In genomic region chr17:75598652-75599051, GRCm38 (mm10) we compare ENCODE assay signal across 17 mouse cellular contexts.
"Had no signal": no experiment of that assay in that cellular context is flagged by ENCODE, and none has a peak within 500 bp of the region (broad histone marks: within the 10 kb centered on the region; RNA-seq: fewer than 3 reads in every experiment).

No protein-coding gene starts in this region.

- H3K4me1 ChIP-seq: lung, embryonic 15.5 days; megakaryocyte, embryonic 14.5 days; midbrain, embryonic 15.5 days; stomach, embryonic 15.5 days had no signal

- DNase-seq: lung, adult 2 months; lung, postnatal 14 days; lung, postnatal 36 days; right cerebral cortex, postnatal 14 days; thymus, adult 2 months; thymus, postnatal 25 days; thymus, postnatal 4 days had no signal

- H3K27me3 ChIP-seq: lung, embryonic 15.5 days; megakaryocyte, embryonic 14.5 days; midbrain, embryonic 13.5 days; midbrain, embryonic 15.5 days; neural tube, embryonic 12.5 days; stomach, embryonic 15.5 days had no signal

- H3K9me3 ChIP-seq: lung, embryonic 15.5 days; midbrain, embryonic 13.5 days; midbrain, embryonic 15.5 days; neural tube, embryonic 12.5 days; stomach, embryonic 15.5 days had no signal

- H3K36me3 ChIP-seq: lung, embryonic 15.5 days; midbrain, embryonic 13.5 days; midbrain, embryonic 15.5 days; neural tube, embryonic 12.5 days; stomach, embryonic 15.5 days had no signal

- H3K27ac ChIP-seq: lung, embryonic 15.5 days; macrophage; midbrain, embryonic 13.5 days; midbrain, embryonic 15.5 days; neural tube, embryonic 12.5 days; stomach, embryonic 15.5 days; stomach, postnatal 0 days had no signal

- H3K9ac ChIP-seq: lung, embryonic 15.5 days; midbrain, embryonic 13.5 days; midbrain, embryonic 15.5 days; neural tube, embryonic 12.5 days; stomach, embryonic 15.5 days had no signal

- H3K4me3 ChIP-seq: lung, embryonic 15.5 days; megakaryocyte, embryonic 14.5 days; midbrain, embryonic 13.5 days; midbrain, embryonic 15.5 days; neural tube, embryonic 12.5 days; stomach, embryonic 15.5 days had no signal

- ATAC-seq: lung, postnatal 0 days; midbrain, embryonic 13.5 days; midbrain, embryonic 15.5 days had no signal

- H3K4me2 ChIP-seq: lung, embryonic 15.5 days; midbrain, embryonic 11.5 days; midbrain, embryonic 13.5 days; midbrain, embryonic 15.5 days; neural tube, embryonic 12.5 days; stomach, embryonic 15.5 days had no signal
